Mouse (Mus musculus) cortical plate, adult 2 months (tissue): ENCODE results near the gene Fbxo41.

Experiments used
- CTCF ChIP-seq: fragments of 200-500 bp; IDR thresholded peaks from 2 replicates; pipeline ENCODE4 v1.5.1; 2011; ENCODE audit warnings: mild to moderate bottlenecking, control low read depth, low read length; ENCODE audit not compliant: insufficient read depth; ENCODE audit errors: extremely low read depth
- POLR2A ChIP-seq: fragments of 200-500 bp; IDR thresholded peaks from 2 replicates; pipeline ENCODE4 v1.6.1; 2011; ENCODE audit warnings: mild to moderate bottlenecking, low read length, control low read depth; ENCODE audit not compliant: insufficient read depth; ENCODE audit errors: extremely low read depth

- no peak for TF ChIP-seq CTCF
- TF ChIP-seq POLR2A, result no peak
These were observed 11.2 kb downstream of the Fbxo41 start for GRCm38 (mm10) chr6:85491606-85492005.
